Mouse (Mus musculus): Measurements from ENCODE around the gene Btc. TPM values are rescaled to one million over a fixed set of nuclear protein-coding genes. Genes with fewer than 3 reads are reported as not detected.

Gene Btc
- total RNA-seq (2021): under 1 TPM; 0.44 to 0.57 TPM

DNA sequence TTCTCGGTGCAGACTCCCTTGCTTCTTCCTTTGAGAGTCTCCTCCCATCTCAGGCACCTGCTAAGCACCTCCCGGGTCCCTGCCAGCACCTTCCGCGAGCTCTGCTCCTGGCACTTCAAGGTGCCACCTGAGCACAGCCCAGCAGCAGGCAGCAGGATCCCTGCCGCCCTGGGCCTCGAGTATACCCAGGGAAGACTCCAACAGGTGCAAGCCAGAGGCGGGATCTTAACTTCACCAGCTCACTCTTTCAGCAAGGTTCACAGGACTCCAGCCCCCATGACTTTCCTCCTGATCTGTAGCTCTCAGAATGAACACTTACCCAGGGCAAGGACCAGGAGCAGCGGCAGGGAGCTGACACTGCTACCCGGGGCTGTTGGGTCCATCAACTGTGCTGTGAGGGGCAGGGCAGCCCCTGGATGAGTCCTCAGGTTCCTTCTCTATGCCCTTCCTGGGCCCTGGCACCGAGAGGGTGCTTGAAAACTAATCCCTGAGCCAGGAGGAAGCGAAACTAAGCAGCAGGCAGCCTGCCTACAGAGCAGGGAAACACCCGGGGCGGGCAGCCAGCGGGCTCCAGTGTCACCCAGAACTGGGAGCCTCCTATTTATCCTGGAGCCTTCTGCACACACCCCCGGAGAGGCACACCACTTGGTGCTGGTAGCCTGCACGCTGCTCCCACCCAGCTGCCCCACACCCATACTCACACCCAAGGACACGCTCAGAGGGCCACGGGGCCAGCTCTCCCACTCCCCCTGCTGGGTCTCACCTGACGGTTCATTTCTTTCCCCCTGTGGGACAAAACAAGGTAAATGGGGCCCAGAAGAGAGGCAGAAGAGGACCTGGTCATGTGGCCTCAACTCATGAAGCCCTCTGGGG lies at the start of gene Btc:
Gene Btc, minus strand, starts transcription at position 656 of the 873 bp plus-strand sequence.
- peak; percentile 43 to 51 for DNase-seq (ENCODE audit: low spot score in 2 of 2)
- intact Hi-C loops (cut with DNase I): no loop called here

DNA sequence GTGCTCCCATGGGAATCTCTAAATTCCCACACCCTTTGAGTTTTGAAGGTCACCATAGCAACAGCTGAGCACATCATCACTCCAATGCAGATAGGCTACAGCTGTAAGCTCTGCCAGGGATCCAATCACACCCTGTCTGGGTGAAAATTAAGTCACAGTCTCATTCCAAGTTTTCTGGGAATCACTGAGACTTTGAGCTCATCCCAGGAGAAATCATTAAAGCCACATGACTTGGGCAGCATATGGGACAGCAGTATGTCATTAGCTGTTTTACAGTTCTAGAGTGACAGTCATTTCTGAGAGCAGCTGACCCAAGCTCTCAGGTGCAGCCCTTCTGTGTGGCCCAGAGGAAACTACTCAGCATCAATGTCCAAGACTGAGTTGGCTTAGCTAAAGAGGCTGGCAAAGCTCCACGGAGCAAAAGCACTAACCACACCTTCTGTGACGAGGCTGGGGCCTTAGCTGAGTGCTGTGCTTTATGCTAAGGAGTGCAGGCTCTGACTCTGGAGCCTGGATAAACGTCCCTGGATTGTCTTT lies 42.3 kb upstream of the Btc start:
- DNase-seq (ENCODE audit: low spot score in 2 of 2): peak in 1 of 2 experiments; percentile 16
- intact Hi-C loops (cut with DNase I): no loop called here

DNA sequence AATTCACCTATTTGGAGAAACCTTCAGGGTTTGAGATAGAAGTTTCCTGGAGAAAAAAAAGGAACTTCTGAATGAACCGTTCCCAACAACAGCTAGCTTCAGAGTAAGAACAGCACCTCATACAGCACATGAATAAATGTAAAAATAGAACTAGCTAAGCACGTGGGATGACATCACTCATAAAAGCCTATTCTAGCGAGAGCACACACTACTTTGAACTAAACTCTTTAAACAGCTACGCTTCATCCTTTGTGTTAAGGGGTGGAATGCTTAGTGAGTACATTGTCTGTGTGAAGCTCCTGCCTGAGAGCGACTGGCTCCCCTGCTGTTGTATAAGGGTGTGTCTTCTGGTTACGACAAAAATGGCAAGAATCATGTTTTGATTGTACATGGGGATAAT lies 33.8 kb upstream of the Btc start:
- no peak for DNase-seq (ENCODE audit: low spot score in 2 of 2)
- intact Hi-C loops (cut with DNase I): no loop called here

- intact Hi-C loops (cut with DNase I): no loop called here
- DNase-seq (ENCODE audit: low spot score in 2 of 2): no peak
These were observed 32.2 kb upstream of the Btc start for GRCm38 (mm10) chr5:91434723-91435658.

DNA sequence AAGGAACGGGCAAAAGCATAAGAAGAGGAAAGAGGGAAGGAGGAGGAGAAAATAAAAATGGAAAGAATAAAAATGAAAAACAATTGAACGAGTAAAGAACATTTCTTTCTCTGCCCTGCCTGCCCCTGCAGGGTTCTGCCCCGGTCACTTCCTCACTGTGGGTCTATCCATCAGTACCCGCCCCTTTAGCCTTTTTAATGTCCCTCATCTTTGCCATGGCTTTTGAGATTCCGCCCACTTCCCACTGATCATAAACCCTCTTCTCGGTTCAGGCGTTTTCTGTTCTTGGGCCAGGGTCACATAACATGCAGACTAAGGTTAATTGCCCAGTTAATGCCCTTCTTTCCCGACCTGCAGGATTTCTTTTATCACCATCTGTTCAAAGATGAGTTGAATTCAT lies 25.8 kb upstream of the Btc start:
- intact Hi-C loops (cut with DNase I): no loop called here

GRCm38 (mm10) chr5:91413814-91414213 lies 11.0 kb upstream of the Btc start:
- DNase-seq (ENCODE audit: low spot score in 2 of 2): peak; percentile 23 to 33
- intact Hi-C loops (cut with DNase I): no loop called here

More for the DNA sequence above, 25.8 kb upstream of the Btc start:
- no peak for DNase-seq (ENCODE audit: low spot score in 2 of 2)

DNA sequence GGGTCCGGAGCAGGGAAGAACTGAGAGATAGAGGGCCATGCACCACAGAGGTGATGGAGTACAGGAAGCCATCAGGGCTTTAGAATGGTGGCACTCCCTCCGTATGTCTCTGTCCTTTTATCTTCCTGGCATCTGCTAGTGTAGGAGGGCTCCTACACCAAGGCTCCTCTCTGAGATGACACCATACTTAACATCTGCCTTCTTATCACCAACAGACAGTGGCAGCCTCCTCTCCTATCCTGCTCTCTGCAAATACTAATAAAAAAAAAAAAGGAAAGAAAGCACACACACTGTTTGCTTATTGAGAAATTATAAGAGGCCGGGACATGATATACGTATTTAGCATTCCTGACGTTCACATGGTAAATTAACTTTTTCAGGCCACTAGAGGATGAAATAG lies 1.5 kb upstream of the Btc start:
- intact Hi-C loops (cut with DNase I): no loop called here
- DNase-seq (ENCODE audit: low spot score in 2 of 2): no peak

- DNase-seq (ENCODE audit: low spot score in 2 of 2): no peak
- intact Hi-C loops (cut with DNase I): no loop called here
These were observed 487 bp upstream of the Btc start for GRCm38 (mm10) chr5:91403281-91403680.

- intact Hi-C loops (cut with DNase I): no loop called here
- DNase-seq (ENCODE audit: low spot score in 2 of 2): no peak
These were observed 2.2 kb downstream of the Btc start for GRCm38 (mm10) chr5:91400493-91401096.

GRCm38 (mm10) chr5:91375467-91375866 lies 27.3 kb downstream of the Btc start:
- no peak for DNase-seq (ENCODE audit: low spot score in 2 of 2)
- intact Hi-C loops (cut with DNase I): no loop called here

- intact Hi-C loops (cut with DNase I): no loop called here
- DNase-seq (ENCODE audit: low spot score in 2 of 2): no peak
These were observed 34.7 kb downstream of the Btc start for GRCm38 (mm10) chr5:91368061-91368565.

DNA sequence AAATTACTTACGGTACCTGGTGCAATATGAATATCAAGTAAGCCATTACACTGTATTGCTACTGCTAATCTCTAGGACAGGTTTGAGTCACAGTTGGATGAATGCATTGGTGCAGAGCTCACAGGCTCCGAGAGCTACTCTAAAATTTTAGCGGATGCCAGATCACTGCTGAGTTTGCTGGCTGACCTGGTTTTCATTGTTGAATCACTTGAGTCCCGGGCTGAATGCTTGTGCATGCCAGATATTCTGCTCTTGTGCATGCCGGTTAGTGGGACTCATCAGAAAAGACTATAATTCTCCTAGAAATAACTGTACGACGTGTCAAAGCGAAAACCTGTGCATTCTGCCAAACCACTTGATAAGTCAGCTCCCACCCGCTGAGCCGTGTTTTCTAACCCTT lies 35.9 kb downstream of the Btc start:
- DNase-seq (ENCODE audit: low spot score in 2 of 2): no peak
- intact Hi-C loops (cut with DNase I): no loop called here

DNA sequence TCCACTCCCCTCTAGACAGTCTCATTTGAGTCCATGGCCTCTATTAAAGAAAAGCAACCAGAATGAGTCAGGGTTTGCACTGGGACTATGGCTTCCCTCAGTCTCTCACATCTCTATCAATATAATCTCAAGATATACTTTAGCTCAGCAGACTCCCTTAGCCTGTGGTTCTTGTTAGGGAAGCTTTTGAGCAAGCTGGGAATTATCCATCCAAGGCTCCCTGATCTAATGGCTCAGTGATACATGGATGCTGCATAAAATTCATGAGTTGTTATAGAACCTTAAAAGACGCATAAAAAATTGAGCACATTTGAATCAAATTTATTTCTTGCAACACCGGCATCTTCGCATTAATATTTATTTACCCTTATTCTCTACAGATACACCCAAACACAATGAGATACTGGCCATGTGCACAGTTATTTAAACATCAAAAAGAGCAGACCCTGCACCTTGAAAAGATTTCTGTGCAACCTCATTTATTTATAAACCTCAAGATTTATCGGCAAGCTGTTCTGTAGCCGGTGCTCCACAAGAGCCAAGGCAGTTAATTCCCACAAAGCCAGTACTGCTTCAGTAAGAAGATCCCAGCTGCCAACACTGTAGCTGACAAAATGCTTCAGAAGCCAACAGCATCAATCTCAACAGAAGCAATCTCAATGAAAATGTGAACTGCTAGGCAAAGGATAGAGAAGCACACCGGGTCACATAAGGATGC lies 39.4 kb downstream of the Btc start:
- intact Hi-C loops (cut with DNase I): no loop called here
- DNase-seq (ENCODE audit: low spot score in 2 of 2): no peak

- intact Hi-C loops (cut with DNase I): no loop called here
- no peak for DNase-seq (ENCODE audit: low spot score in 2 of 2)
These were observed 50.1 kb downstream of the Btc start for GRCm38 (mm10) chr5:91352645-91353044.

GRCm38 (mm10) chr5:91345681-91346080 lies 57.1 kb downstream of the Btc start:
- DNase-seq (ENCODE audit: low spot score in 2 of 2): no peak
- intact Hi-C loops (cut with DNase I): no loop called here

DNA sequence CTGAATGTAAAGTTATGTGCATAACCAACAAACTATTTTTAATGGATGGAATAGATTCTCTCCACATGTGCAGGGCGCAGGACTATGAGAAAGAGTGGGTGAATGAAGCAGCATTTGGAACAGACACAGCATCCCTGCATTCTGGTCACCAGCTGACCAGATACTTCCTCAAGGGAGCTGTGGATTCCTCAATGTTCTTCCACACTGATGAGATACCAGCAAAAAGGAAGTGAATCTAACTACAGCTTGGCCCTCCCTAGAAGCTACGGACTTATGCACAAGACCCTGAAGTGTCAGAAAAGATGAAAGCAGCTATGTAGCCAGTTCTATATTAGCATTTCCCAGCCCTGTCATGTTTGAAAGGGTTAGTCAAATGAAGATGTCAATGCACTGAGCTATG lies 57.7 kb downstream of the Btc start:
- intact Hi-C loops (cut with DNase I): no loop called here
- no peak for DNase-seq (ENCODE audit: low spot score in 2 of 2)

- no peak for DNase-seq (ENCODE audit: low spot score in 2 of 2)
- intact Hi-C loops (cut with DNase I): no loop called here
These were observed 60.6 kb downstream of the Btc start for GRCm38 (mm10) chr5:91341981-91342760.

DNA sequence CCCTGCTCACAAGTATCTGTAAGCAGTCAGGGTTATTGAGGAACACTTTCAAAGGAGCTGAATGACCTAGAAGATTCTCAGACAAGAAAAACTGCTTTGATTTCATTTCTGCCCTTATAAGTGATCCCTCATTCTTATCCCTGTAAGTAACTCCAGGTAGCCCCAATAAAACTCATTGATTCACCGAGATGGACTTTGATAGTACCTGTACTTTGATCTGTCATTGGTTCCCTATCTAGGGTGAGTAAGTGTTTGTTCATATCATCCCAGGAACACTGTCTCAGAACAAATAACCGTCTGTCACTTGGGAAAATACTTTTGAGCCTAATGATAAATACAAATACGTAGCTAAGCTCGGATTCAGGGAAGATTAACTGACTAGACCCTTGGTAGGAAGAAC lies 68.6 kb downstream of the Btc start:
- intact Hi-C loops (cut with DNase I): no loop called here
- no peak for DNase-seq (ENCODE audit: low spot score in 2 of 2)
